ENCODE assay signal across 11 mouse cellular contexts in the genomic region with DNA sequence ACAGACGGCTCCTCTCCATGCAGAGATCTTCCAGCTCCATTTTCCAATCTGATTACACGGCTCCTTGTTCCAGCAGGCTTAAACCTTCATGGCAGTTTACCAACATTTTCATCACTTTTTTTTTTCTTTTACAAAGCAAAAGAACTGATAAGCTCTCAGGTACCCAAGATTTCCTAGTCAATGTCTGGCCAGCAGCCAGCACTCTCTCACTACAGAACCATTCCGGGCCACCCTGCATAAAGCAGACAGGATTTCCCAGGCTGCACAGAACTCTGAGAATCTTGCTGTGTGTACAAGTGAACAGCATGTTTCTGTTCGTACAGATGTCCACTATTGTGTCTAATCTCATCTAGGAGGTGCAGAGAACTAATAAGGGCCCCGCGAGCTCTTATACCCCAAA. TPM values are rescaled to one million over a fixed set of nuclear protein-coding genes. Genes with fewer than 3 reads are reported as not detected.
DNase-seq lines count a peak whose midpoint lies in the region; ATAC-seq and TF ChIP-seq lines count a peak whose summit lies in the region.
"Had no signal": no experiment of that assay in that cellular context is flagged by ENCODE, and none has a peak within 500 bp of the region (broad histone marks: within the 10 kb centered on the region; RNA-seq: fewer than 3 reads in every experiment).

No protein-coding gene starts in this region.

- no peak for TF ChIP-seq CTCF in heart, adult 2 months (IDR thresholded peaks at IDR 0.05)
- TF ChIP-seq CTCF in liver, adult 2 months (IDR thresholded peaks at IDR 0.05; ENCODE audit: low read depth, low read length) = no peak

- no peak overlapping the region for H3K4me3 ChIP-seq in heart, adult 2 months
- H3K4me3 ChIP-seq in liver, adult 2 months (ENCODE audit: insufficient read depth, low read depth, low read length) = no peak overlapping the region
- no peak overlapping the region for H3K4me3 ChIP-seq in liver, embryonic 12.5 days
- no peak overlapping the region for H3K4me3 ChIP-seq in forebrain, embryonic 14.5 days (ENCODE audit: low read depth, low read length)
- no peak overlapping the region for H3K4me3 ChIP-seq in midbrain, embryonic 15.5 days
- H3K4me3 ChIP-seq: megakaryocyte, embryonic 14.5 days had no signal

- H3K36me3 ChIP-seq in heart, adult 2 months (ENCODE audit: control insufficient read depth, insufficient read depth, low read length) = peaks cover 3% of the 10 kb centered on the region; the same call in 1 of the 2 replicates
- no peaks in the 10 kb centered on the region for H3K36me3 ChIP-seq in liver, adult 2 months (ENCODE audit: control insufficient read depth, insufficient read depth, low read length)
- H3K36me3 ChIP-seq in liver, embryonic 12.5 days = no peaks in the 10 kb centered on the region
- no peaks in the 10 kb centered on the region for H3K36me3 ChIP-seq in forebrain, embryonic 14.5 days (ENCODE audit: control insufficient read depth, insufficient read depth, low read length)
- no peaks in the 10 kb centered on the region for H3K36me3 ChIP-seq in midbrain, embryonic 15.5 days (replicated peaks)

- H3K4me1 ChIP-seq in heart, adult 2 months (ENCODE audit: control insufficient read depth, insufficient read depth, low read length) = peaks cover 2% of the 10 kb centered on the region; the same call in 1 of the 2 replicates
- H3K4me1 ChIP-seq in liver, adult 2 months (ENCODE audit: control insufficient read depth, insufficient read depth, low read length) = peaks cover 14% of the 10 kb centered on the region
- H3K4me1 ChIP-seq in liver, embryonic 12.5 days = no peaks in the 10 kb centered on the region; the same call in 1 of the 2 replicates
- H3K4me1 ChIP-seq in forebrain, embryonic 14.5 days (ENCODE audit: control insufficient read depth, insufficient read depth, low read length) = peaks cover 42% of the 10 kb centered on the region
- H3K4me1 ChIP-seq in midbrain, embryonic 15.5 days = peaks cover 48% of the 10 kb centered on the region
- H3K4me1 ChIP-seq: megakaryocyte, embryonic 14.5 days had no signal

- no peak for DNase-seq in heart, adult 2 months
- DNase-seq in heart, adult 8-10 months (ENCODE audit: low spot score) = no peak
- DNase-seq in liver, adult 2 months (ENCODE audit: extremely low read depth, low read depth, low spot score) = peak; percentile 43
- DNase-seq in forebrain, embryonic 14.5 days (ENCODE audit: low spot score) = peak; percentile 55
- DNase-seq in adrenal gland, postnatal 4 days (ENCODE audit: low spot score in 2 of 2) = no peak
- DNase-seq: B cell, adult 2 months; thymus, adult 18-20 months had no signal

- H3K9ac ChIP-seq in heart, adult 2 months (ENCODE audit: low read depth, low read length) = peak overlapping the region; percentile 16; the same call in 1 of the 2 replicates
- H3K9ac ChIP-seq in liver, adult 2 months (ENCODE audit: low read depth, low read length) = no peak overlapping the region
- H3K9ac ChIP-seq in liver, embryonic 12.5 days = no peak overlapping the region
- H3K9ac ChIP-seq in forebrain, embryonic 14.5 days (ENCODE audit: low read length) = 0 out of 2 replicates have a peak overlapping the region, but pooled peaks have one; percentile 32
- no peak overlapping the region for H3K9ac ChIP-seq in midbrain, embryonic 15.5 days

- no peaks in the 10 kb centered on the region for H3K9me3 ChIP-seq in liver, embryonic 12.5 days (replicated peaks)
- no peaks in the 10 kb centered on the region for H3K9me3 ChIP-seq in forebrain, embryonic 14.5 days (replicated peaks; ENCODE audit: control insufficient read depth, low read length)
- no peaks in the 10 kb centered on the region for H3K9me3 ChIP-seq in midbrain, embryonic 15.5 days
- H3K9me3 ChIP-seq: megakaryocyte, embryonic 14.5 days had no signal

- TF ChIP-seq EP300 in heart, adult 2 months (IDR thresholded peaks at IDR 0.05; ENCODE audit: insufficient read depth, low read depth, low read length) = no peak

- no peak for ATAC-seq in liver, embryonic 12.5 days
- no peak for ATAC-seq in forebrain, embryonic 14.5 days
- 0 out of 2 replicates have a peak, but pooled peaks have one; percentile 13 for ATAC-seq in midbrain, embryonic 15.5 days (replicated peaks)
- ATAC-seq in monocyte, adult 5-6 weeks (replicated peaks; ENCODE audit: insufficient number of reproducible peaks, low FRiP score, low TSS enrichment, poor library complexity, severe bottlenecking) = no peak

- no peaks in the 10 kb centered on the region; the same call in none of the 2 replicates for H3K79me2 ChIP-seq in heart, adult 2 months (replicated peaks; ENCODE audit: control insufficient read depth, insufficient read depth, low read length)
- H3K79me2 ChIP-seq in liver, adult 2 months (ENCODE audit: control insufficient read depth, insufficient read depth, low read length) = peaks cover 5% of the 10 kb centered on the region; the same call in 1 of the 2 replicates

- H3K27ac ChIP-seq in heart, adult 2 months = no peak overlapping the region; the same call in 1 of the 2 replicates
- no peak overlapping the region for H3K27ac ChIP-seq in liver, adult 2 months (replicated peaks; ENCODE audit: insufficient read depth, low read depth, low read length)
- H3K27ac ChIP-seq in liver, embryonic 12.5 days = no peak overlapping the region
- H3K27ac ChIP-seq in forebrain, embryonic 14.5 days (ENCODE audit: low read depth, low read length) = no peak overlapping the region
- H3K27ac ChIP-seq in midbrain, embryonic 15.5 days = no peak overlapping the region

- 38% methylated on average over 6 of the region's 6 CpGs for WGBS in heart, adult 2 months
- WGBS in liver, adult 2 months = 63% methylated on average over 6 of the region's 6 CpGs
- 68% methylated on average over 6 of the region's 6 CpGs for WGBS in liver, embryonic 12.5 days (ENCODE audit: insufficient replicate concordance)
- WGBS in forebrain, embryonic 14.5 days = 14% methylated on average over 6 of the region's 6 CpGs
- 17% methylated on average over 6 of the region's 6 CpGs for WGBS in midbrain, embryonic 15.5 days

- H3K27me3 ChIP-seq in heart, adult 2 months (ENCODE audit: control insufficient read depth, insufficient read depth, low read length) = no peaks in the 10 kb centered on the region
- H3K27me3 ChIP-seq in liver, adult 2 months (ENCODE audit: control insufficient read depth, insufficient read depth, low read length) = no peaks in the 10 kb centered on the region
- H3K27me3 ChIP-seq in liver, embryonic 12.5 days (replicated peaks) = no peaks in the 10 kb centered on the region
- H3K27me3 ChIP-seq in forebrain, embryonic 14.5 days (replicated peaks; ENCODE audit: control insufficient read depth, insufficient read depth, low read length) = peaks cover 7% of the 10 kb centered on the region; the same call in 1 of the 2 replicates
- no peaks in the 10 kb centered on the region for H3K27me3 ChIP-seq in midbrain, embryonic 15.5 days (replicated peaks)
- H3K27me3 ChIP-seq: megakaryocyte, embryonic 14.5 days had no signal

- TF ChIP-seq POLR2A in heart, adult 2 months (IDR thresholded peaks at IDR 0.05; ENCODE audit: insufficient read depth, low read depth, low read length) = no peak
- TF ChIP-seq POLR2A in liver, adult 2 months (IDR thresholded peaks at IDR 0.05; ENCODE audit: extremely low read depth, insufficient read depth, low read length) = no peak

- no peak overlapping the region for H3K4me2 ChIP-seq in liver, embryonic 12.5 days
- peak overlapping the region; percentile 46 for H3K4me2 ChIP-seq in forebrain, embryonic 14.5 days (ENCODE audit: low read length)
- H3K4me2 ChIP-seq in midbrain, embryonic 15.5 days = peak overlapping the region; percentile 35

- intact Hi-C loops in heart, adult 2 months (cut with DNase I) = loop anchor here (2.0 to 10.0 kb wide), 2 partner anchors 19 to 91 kb away; no protein-coding TSS in a partner anchor

RNA-seq across cellular contexts. Expression of a gene that starts 22.0 kb away (rescaled TPM):
- total RNA-seq in heart, adult 2 months (2021) = 10 to 100 TPM in 1 of 2 experiments, 1 to 10 TPM in 1; 8.3 to 17.5 TPM
- 5.0 and 8.9 TPM in 2 replicates for polyA plus RNA-seq in heart, adult 2 months (2012; rRNA removed)
- total RNA-seq in heart, adult 8-10 months (2022) = 10 to 100 TPM; 10.5 to 17.1 (median 14.3) TPM
- 2.1 and 3.5 TPM in 2 replicates for total RNA-seq in liver, adult 2 months (2014; rRNA removed)
- polyA plus RNA-seq in liver, adult 2 months (2012; rRNA removed) = 1.9 and 3.0 TPM in 2 replicates
- polyA plus RNA-seq in liver, embryonic 12.5 days (2016; fragmentation: Nextera tagmentation; extraction: Ambion mirVana) = 3.2 and 3.9 TPM in 2 replicates
- 7.4 and 7.9 TPM in 2 replicates for polyA plus RNA-seq in forebrain, embryonic 14.5 days (2014; fragmentation: Nextera tagmentation; extraction: Ambion mirVana)
- 20.1 and 23.4 TPM in 2 replicates for polyA plus RNA-seq in midbrain, embryonic 15.5 days (2015; fragmentation: Nextera tagmentation; extraction: Ambion mirVana)
- total RNA-seq in adrenal gland, postnatal 4 days (2021) = 1 to 10 TPM; 8.7 to 8.8 TPM
- total RNA-seq in monocyte, adult 5-6 weeks (2017) = not detected in 3 replicates

Comparison
In these comparisons a context has a peak if more than half of its experiments do, and no peak if none do; other contexts are left out.
1. DNase-seq: peak in liver, adult 2 months (single experiment) and forebrain, embryonic 14.5 days (single experiment); none in heart, adult 2 months (0 of 2), heart, adult 8-10 months (single experiment) and adrenal gland, postnatal 4 days (0 of 2).
2. H3K9ac ChIP-seq: peak in heart, adult 2 months (single experiment) and forebrain, embryonic 14.5 days (single experiment); none in liver, adult 2 months (single experiment), liver, embryonic 12.5 days (single experiment) and midbrain, embryonic 15.5 days (single experiment).